ENCODE assay signal across 23 mouse cellular contexts in genomic region chr9:118521659-118522058, GRCm38 (mm10). TPM values are rescaled to one million over a fixed set of nuclear protein-coding genes. Genes with fewer than 3 reads are reported as not detected.
"Had no signal": no experiment of that assay in that cellular context is flagged by ENCODE, and none has a peak within 500 bp of the region (broad histone marks: within the 10 kb centered on the region; RNA-seq: fewer than 3 reads in every experiment).

No protein-coding gene starts in this region.

- H3K27ac ChIP-seq: midbrain, embryonic 10.5 days; midbrain, embryonic 12.5 days; neural tube, embryonic 13.5 days; neural tube, embryonic 15.5 days had no signal

- H3K9ac ChIP-seq: midbrain, embryonic 12.5 days; neural tube, embryonic 13.5 days; neural tube, embryonic 15.5 days had no signal

- H3K9me3 ChIP-seq: midbrain, embryonic 10.5 days; midbrain, embryonic 12.5 days; neural tube, embryonic 13.5 days; neural tube, embryonic 15.5 days had no signal

- H3K27me3 ChIP-seq: midbrain, embryonic 12.5 days; neural tube, embryonic 13.5 days; neural tube, embryonic 15.5 days had no signal

- DNase-seq: lung, adult 18-20 months; lung, embryonic 14.5 days; lung, postnatal 10 days; lung, postnatal 4 days; midbrain, embryonic 14.5 days; retina, postnatal 1 day; right cerebral cortex, adult 18-20 months; right cerebral cortex, postnatal 25 days; right cerebral cortex, postnatal 4 days; spleen, adult 18-20 months; thymus, adult 2 months; thymus, postnatal 25 days; thymus, postnatal 4 days had no signal

- ATAC-seq: midbrain, embryonic 16.5 days had no signal

- H3K4me3 ChIP-seq: midbrain, embryonic 10.5 days; midbrain, embryonic 12.5 days; myocyte; neural tube, embryonic 13.5 days; neural tube, embryonic 15.5 days had no signal

- H3K4me2 ChIP-seq: lung, embryonic 14.5 days; midbrain, embryonic 12.5 days; neural tube, embryonic 13.5 days; neural tube, embryonic 15.5 days had no signal

RNA-seq across cellular contexts. Expression of gene Eomes, which starts 43.6 kb away (rescaled TPM):
- polyA plus RNA-seq: lung, embryonic 14.5 days; lung, embryonic 16.5 days; neural tube, embryonic 11.5 days; neural tube, embryonic 15.5 days; small intestine, adult 2 months; stomach, embryonic 14.5 days had no signal
